13 mouse cellular contexts compared by ENCODE assay signal in the genomic region with DNA sequence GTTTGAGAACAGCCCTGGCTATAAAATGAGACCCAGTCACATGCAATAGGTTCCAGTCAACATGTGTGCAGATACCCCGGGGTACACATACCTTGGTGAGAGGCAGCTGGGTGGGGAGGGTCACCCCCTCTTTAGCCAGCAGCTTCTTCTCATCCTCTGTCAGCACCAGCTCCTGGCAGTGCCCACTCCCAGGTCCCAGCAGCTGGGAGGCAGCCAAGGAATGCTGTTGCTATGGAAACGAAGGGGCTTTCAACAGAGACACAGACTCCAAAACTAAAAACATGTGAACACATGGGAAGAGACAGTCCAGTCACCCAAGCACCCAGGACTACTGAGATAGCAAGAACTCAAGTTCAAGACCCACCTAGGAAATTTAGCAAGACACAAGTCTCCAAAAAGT. TPM values are rescaled to one million over a fixed set of nuclear protein-coding genes. Genes with fewer than 3 reads are reported as not detected.
DNase-seq lines count a peak whose midpoint lies in the region; ATAC-seq lines count a peak whose summit lies in the region.
"Had no signal": no experiment of that assay in that cellular context is flagged by ENCODE, and none has a peak within 500 bp of the region (broad histone marks: within the 10 kb centered on the region; RNA-seq: fewer than 3 reads in every experiment).

No protein-coding gene starts in this region.

- DNase-seq in intestine, embryonic 14.5 days (ENCODE audit: low spot score) = peak; percentile 65
- DNase-seq in Muller cell, postnatal 12 days (ENCODE audit: inconsistent ontology term) = peak; percentile 35
- DNase-seq in embryonic facial prominence, embryonic 11.5 days (ENCODE audit: low spot score) = peak; percentile 77
- no peak for DNase-seq in adrenal gland, postnatal 36 days
- DNase-seq: cerebellum, adult 2 months; thymus, postnatal 4 days had no signal

- no peak overlapping the region for H3K9ac ChIP-seq in intestine, embryonic 14.5 days (ENCODE audit: low read length)
- no peak overlapping the region for H3K9ac ChIP-seq in intestine, embryonic 15.5 days
- no peak overlapping the region for H3K9ac ChIP-seq in embryonic facial prominence, embryonic 11.5 days (replicated peaks; ENCODE audit: low read length)
- H3K9ac ChIP-seq in intestine, embryonic 16.5 days (ENCODE audit: low read depth, low read length) = peak overlapping the region; percentile 14; the same call in 1 of the 2 replicates
- H3K9ac ChIP-seq in kidney, embryonic 15.5 days = no peak overlapping the region
- H3K9ac ChIP-seq: liver, embryonic 15.5 days had no signal

- WGBS in intestine, embryonic 14.5 days = 44% methylated on average over 2 of the region's 2 CpGs
- WGBS in intestine, embryonic 15.5 days = 51% methylated on average over 2 of the region's 2 CpGs
- WGBS in embryonic facial prominence, embryonic 11.5 days = 70% methylated on average over 2 of the region's 2 CpGs
- 50% methylated on average over 2 of the region's 2 CpGs for WGBS in intestine, embryonic 16.5 days
- 70% methylated on average over 2 of the region's 2 CpGs for WGBS in kidney, embryonic 15.5 days

- no peaks in the 10 kb centered on the region for H3K4me1 ChIP-seq in intestine, embryonic 14.5 days (replicated peaks; ENCODE audit: control insufficient read depth, insufficient read depth, low read length)
- H3K4me1 ChIP-seq in intestine, embryonic 15.5 days (replicated peaks) = peaks cover 8% of the 10 kb centered on the region; the same call in 1 of the 2 replicates
- 0 out of 2 replicates have a peak, but pooled peaks cover 2% of the 10 kb centered on the region for H3K4me1 ChIP-seq in embryonic facial prominence, embryonic 11.5 days (ENCODE audit: control insufficient read depth, insufficient read depth, low read length)
- H3K4me1 ChIP-seq in intestine, embryonic 16.5 days (ENCODE audit: control insufficient read depth, insufficient read depth, low read length) = peaks cover 13% of the 10 kb centered on the region
- 0 out of 2 replicates have a peak, but pooled peaks cover 4% of the 10 kb centered on the region for H3K4me1 ChIP-seq in kidney, embryonic 15.5 days

- H3K4me3 ChIP-seq in intestine, embryonic 14.5 days (ENCODE audit: low read depth, low read length) = no peak overlapping the region
- no peak overlapping the region for H3K4me3 ChIP-seq in intestine, embryonic 15.5 days (replicated peaks)
- no peak overlapping the region for H3K4me3 ChIP-seq in embryonic facial prominence, embryonic 11.5 days (ENCODE audit: low read depth, low read length)
- H3K4me3 ChIP-seq in intestine, embryonic 16.5 days (ENCODE audit: low read length) = no peak overlapping the region
- H3K4me3 ChIP-seq in kidney, embryonic 15.5 days (replicated peaks) = no peak overlapping the region
- H3K4me3 ChIP-seq: layer of hippocampus, adult 2 months; liver, embryonic 15.5 days had no signal

- no peaks in the 10 kb centered on the region for H3K36me3 ChIP-seq in intestine, embryonic 14.5 days (ENCODE audit: control insufficient read depth, insufficient read depth, low read length)
- no peaks in the 10 kb centered on the region for H3K36me3 ChIP-seq in intestine, embryonic 15.5 days
- H3K36me3 ChIP-seq in embryonic facial prominence, embryonic 11.5 days (replicated peaks; ENCODE audit: control insufficient read depth, insufficient read depth, low read depth, low read length) = no peaks in the 10 kb centered on the region
- H3K36me3 ChIP-seq in intestine, embryonic 16.5 days (ENCODE audit: control insufficient read depth, insufficient read depth, low read length) = peaks cover 2% of the 10 kb centered on the region; the same call in 1 of the 2 replicates
- H3K36me3 ChIP-seq in kidney, embryonic 15.5 days = no peaks in the 10 kb centered on the region

- no peaks in the 10 kb centered on the region for H3K27me3 ChIP-seq in intestine, embryonic 14.5 days (replicated peaks; ENCODE audit: control insufficient read depth, insufficient read depth, low read length)
- no peaks in the 10 kb centered on the region for H3K27me3 ChIP-seq in intestine, embryonic 15.5 days (replicated peaks)
- H3K27me3 ChIP-seq in embryonic facial prominence, embryonic 11.5 days (ENCODE audit: control insufficient read depth, insufficient read depth, low read length) = no peaks in the 10 kb centered on the region
- H3K27me3 ChIP-seq in intestine, embryonic 16.5 days (replicated peaks; ENCODE audit: control insufficient read depth, insufficient read depth, low read length) = no peaks in the 10 kb centered on the region
- no peaks in the 10 kb centered on the region for H3K27me3 ChIP-seq in kidney, embryonic 15.5 days
- H3K27me3 ChIP-seq: CH12.LX; liver, embryonic 15.5 days had no signal

- no peaks in the 10 kb centered on the region for H3K9me3 ChIP-seq in intestine, embryonic 14.5 days (ENCODE audit: control insufficient read depth, low read length)
- H3K9me3 ChIP-seq in intestine, embryonic 15.5 days = no peaks in the 10 kb centered on the region
- H3K9me3 ChIP-seq in embryonic facial prominence, embryonic 11.5 days (replicated peaks; ENCODE audit: control insufficient read depth, low read length) = no peaks in the 10 kb centered on the region
- peaks cover 2% of the 10 kb centered on the region; the same call in 1 of the 2 replicates for H3K9me3 ChIP-seq in intestine, embryonic 16.5 days (ENCODE audit: control insufficient read depth, low read length)
- no peaks in the 10 kb centered on the region for H3K9me3 ChIP-seq in kidney, embryonic 15.5 days (replicated peaks)
- H3K9me3 ChIP-seq: liver, embryonic 15.5 days had no signal

- no peak overlapping the region for H3K27ac ChIP-seq in intestine, embryonic 14.5 days (ENCODE audit: low read depth)
- H3K27ac ChIP-seq in intestine, embryonic 15.5 days = no peak overlapping the region
- no peak overlapping the region for H3K27ac ChIP-seq in embryonic facial prominence, embryonic 11.5 days (replicated peaks; ENCODE audit: low read depth, low read length)
- H3K27ac ChIP-seq in intestine, embryonic 16.5 days (ENCODE audit: low read length) = no peak overlapping the region
- no peak overlapping the region for H3K27ac ChIP-seq in kidney, embryonic 15.5 days
- H3K27ac ChIP-seq: layer of hippocampus, adult 2 months; liver, embryonic 15.5 days had no signal

- H3K4me2 ChIP-seq in intestine, embryonic 14.5 days (ENCODE audit: low read length) = no peak overlapping the region
- no peak overlapping the region for H3K4me2 ChIP-seq in intestine, embryonic 15.5 days (replicated peaks)
- no peak overlapping the region for H3K4me2 ChIP-seq in embryonic facial prominence, embryonic 11.5 days (ENCODE audit: low read depth, low read length)
- H3K4me2 ChIP-seq in intestine, embryonic 16.5 days (ENCODE audit: low read depth, low read length) = no peak overlapping the region
- no peak overlapping the region for H3K4me2 ChIP-seq in kidney, embryonic 15.5 days
- H3K4me2 ChIP-seq: liver, embryonic 15.5 days had no signal

- ATAC-seq in intestine, embryonic 14.5 days (replicated peaks; ENCODE audit: low FRiP score, low TSS enrichment, low read depth) = no peak
- no peak for ATAC-seq in intestine, embryonic 15.5 days
- no peak for ATAC-seq in embryonic facial prominence, embryonic 11.5 days (replicated peaks; ENCODE audit: insufficient number of reproducible peaks, low FRiP score, low TSS enrichment, low read depth)
- ATAC-seq in intestine, embryonic 16.5 days = no peak
- no peak for ATAC-seq in erythroid progenitor cell, adult 5-6 weeks (replicated peaks; ENCODE audit: low FRiP score, poor library complexity, severe bottlenecking)
- no peak for ATAC-seq in kidney, embryonic 15.5 days (replicated peaks; ENCODE audit: low FRiP score)

RNA-seq across cellular contexts. Expression of gene Creb3l3, which starts 9.5 kb away (rescaled TPM):
- polyA plus RNA-seq in intestine, embryonic 14.5 days (2014; fragmentation: Nextera tagmentation; extraction: Ambion mirVana) = 0.65 and 1.0 TPM in 2 replicates
- 48.2 and 57.8 TPM in 2 replicates for polyA plus RNA-seq in intestine, embryonic 15.5 days (2015; fragmentation: Nextera tagmentation; extraction: Ambion mirVana)
- 0.08 TPM in 2 replicates for polyA plus RNA-seq in embryonic facial prominence, embryonic 11.5 days (2014; fragmentation: Nextera tagmentation; extraction: Ambion mirVana)
- polyA plus RNA-seq in intestine, embryonic 16.5 days (2015; fragmentation: Nextera tagmentation; extraction: Ambion mirVana) = 123 and 180 TPM in 2 replicates
- not detected in 2 replicates for total RNA-seq in erythroid progenitor cell, adult 5-6 weeks (2015; ENCODE audit: low replicate concordance)
- total RNA-seq in erythroid progenitor cell, adult 5-6 weeks (2017; ENCODE audit: low replicate concordance) = not detected in 2 replicates
- 0.64 and 0.77 TPM in 2 replicates for polyA plus RNA-seq in kidney, embryonic 15.5 days (2015; fragmentation: Nextera tagmentation; extraction: Ambion mirVana)
- total RNA-seq in adrenal gland, postnatal 36 days (2021) = 1 to 10 TPM in 1 of 2 experiments, under 1 TPM in 1; 0.36 to 2.1 TPM
- total RNA-seq: CH12.LX had no signal

RNA-seq across cellular contexts. Expression of gene Map2k2, which starts 16.5 kb away (rescaled TPM):
- polyA plus RNA-seq in intestine, embryonic 14.5 days (2014; fragmentation: Nextera tagmentation; extraction: Ambion mirVana) = 174 and 185 TPM in 2 replicates
- polyA plus RNA-seq in intestine, embryonic 15.5 days (2015; fragmentation: Nextera tagmentation; extraction: Ambion mirVana) = 190 and 208 TPM in 2 replicates
- polyA plus RNA-seq in embryonic facial prominence, embryonic 11.5 days (2014; fragmentation: Nextera tagmentation; extraction: Ambion mirVana) = 191 and 192 TPM in 2 replicates
- 214 and 225 TPM in 2 replicates for polyA plus RNA-seq in intestine, embryonic 16.5 days (2015; fragmentation: Nextera tagmentation; extraction: Ambion mirVana)
- total RNA-seq in erythroid progenitor cell, adult 5-6 weeks (2015; ENCODE audit: low replicate concordance) = 36.4 and 39.4 TPM in 2 replicates
- 54.0 and 71.5 TPM in 2 replicates for total RNA-seq in erythroid progenitor cell, adult 5-6 weeks (2017; ENCODE audit: low replicate concordance)
- polyA plus RNA-seq in kidney, embryonic 15.5 days (2015; fragmentation: Nextera tagmentation; extraction: Ambion mirVana) = 182 and 202 TPM in 2 replicates
- 100 to 1,000 TPM; 178 to 186 TPM for total RNA-seq in adrenal gland, postnatal 36 days (2021)

RNA-seq across cellular contexts. Expression of gene Thop1, which starts 19.4 kb away (rescaled TPM):
- polyA plus RNA-seq in intestine, embryonic 14.5 days (2014; fragmentation: Nextera tagmentation; extraction: Ambion mirVana) = 53.2 and 54.1 TPM in 2 replicates
- 57.1 and 60.1 TPM in 2 replicates for polyA plus RNA-seq in intestine, embryonic 15.5 days (2015; fragmentation: Nextera tagmentation; extraction: Ambion mirVana)
- 56.0 and 56.3 TPM in 2 replicates for polyA plus RNA-seq in embryonic facial prominence, embryonic 11.5 days (2014; fragmentation: Nextera tagmentation; extraction: Ambion mirVana)
- polyA plus RNA-seq in intestine, embryonic 16.5 days (2015; fragmentation: Nextera tagmentation; extraction: Ambion mirVana) = 48.7 and 53.8 TPM in 2 replicates
- 2.9 and 4.3 TPM in 2 replicates for total RNA-seq in erythroid progenitor cell, adult 5-6 weeks (2015; ENCODE audit: low replicate concordance)
- total RNA-seq in erythroid progenitor cell, adult 5-6 weeks (2017; ENCODE audit: low replicate concordance) = 3.2 and 22.8 TPM in 2 replicates
- polyA plus RNA-seq in kidney, embryonic 15.5 days (2015; fragmentation: Nextera tagmentation; extraction: Ambion mirVana) = 62.5 and 67.4 TPM in 2 replicates
- 10 to 100 TPM; 51.5 to 56.6 TPM for total RNA-seq in adrenal gland, postnatal 36 days (2021)

RNA-seq across cellular contexts. Expression of gene Sgta, which starts 29.2 kb away (rescaled TPM):
- 171 and 181 TPM in 2 replicates for polyA plus RNA-seq in intestine, embryonic 14.5 days (2014; fragmentation: Nextera tagmentation; extraction: Ambion mirVana)
- 166 and 183 TPM in 2 replicates for polyA plus RNA-seq in intestine, embryonic 15.5 days (2015; fragmentation: Nextera tagmentation; extraction: Ambion mirVana)
- 193 and 218 TPM in 2 replicates for polyA plus RNA-seq in embryonic facial prominence, embryonic 11.5 days (2014; fragmentation: Nextera tagmentation; extraction: Ambion mirVana)
- 204 TPM in 2 replicates for polyA plus RNA-seq in intestine, embryonic 16.5 days (2015; fragmentation: Nextera tagmentation; extraction: Ambion mirVana)
- total RNA-seq in erythroid progenitor cell, adult 5-6 weeks (2015; ENCODE audit: low replicate concordance) = 13.0 and 22.2 TPM in 2 replicates
- 13.8 and 16.6 TPM in 2 replicates for total RNA-seq in erythroid progenitor cell, adult 5-6 weeks (2017; ENCODE audit: low replicate concordance)
- polyA plus RNA-seq in kidney, embryonic 15.5 days (2015; fragmentation: Nextera tagmentation; extraction: Ambion mirVana) = 201 and 226 TPM in 2 replicates
- total RNA-seq in adrenal gland, postnatal 36 days (2021) = 100 to 1,000 TPM; 223 to 227 TPM

RNA-seq across cellular contexts. Expression of gene Zbtb7a, which starts 45.8 kb away (rescaled TPM):
- 23.2 and 28.7 TPM in 2 replicates for polyA plus RNA-seq in intestine, embryonic 14.5 days (2014; fragmentation: Nextera tagmentation; extraction: Ambion mirVana)
- 52.5 and 53.0 TPM in 2 replicates for polyA plus RNA-seq in intestine, embryonic 15.5 days (2015; fragmentation: Nextera tagmentation; extraction: Ambion mirVana)
- 4.9 and 5.5 TPM in 2 replicates for polyA plus RNA-seq in embryonic facial prominence, embryonic 11.5 days (2014; fragmentation: Nextera tagmentation; extraction: Ambion mirVana)
- polyA plus RNA-seq in intestine, embryonic 16.5 days (2015; fragmentation: Nextera tagmentation; extraction: Ambion mirVana) = 46.2 and 47.4 TPM in 2 replicates
- 31.7 and 33.1 TPM in 2 replicates for total RNA-seq in erythroid progenitor cell, adult 5-6 weeks (2015; ENCODE audit: low replicate concordance)
- total RNA-seq in erythroid progenitor cell, adult 5-6 weeks (2017; ENCODE audit: low replicate concordance) = 23.1 and 33.2 TPM in 2 replicates
- polyA plus RNA-seq in kidney, embryonic 15.5 days (2015; fragmentation: Nextera tagmentation; extraction: Ambion mirVana) = 25.6 and 26.6 TPM in 2 replicates
- 10 to 100 TPM; 69.9 to 84.0 TPM for total RNA-seq in adrenal gland, postnatal 36 days (2021)

Comparison
In these comparisons a context has a peak if more than half of its experiments do, and no peak if none do; other contexts are left out.
1. RNA of gene Creb3l3, which starts 9.5 kb away (polyA plus RNA-seq): 123 to 180 TPM in intestine, embryonic 16.5 days and 48.2 to 57.8 TPM in intestine, embryonic 15.5 days; 0.65 to 1.0 TPM in intestine, embryonic 14.5 days, 0.64 to 0.77 TPM in kidney, embryonic 15.5 days and 0.08 TPM in embryonic facial prominence, embryonic 11.5 days; every median in the first group is over 10 times any median in the second.
2. DNase-seq: peak in intestine, embryonic 14.5 days (single experiment), Muller cell, postnatal 12 days (single experiment) and embryonic facial prominence, embryonic 11.5 days (single experiment); none in adrenal gland, postnatal 36 days (0 of 2).